In genomic region chr19:23892633-23893032, GRCm38 (mm10) we compare ENCODE assay signal across 8 mouse cellular contexts.
A peak's percentile ranks its signal among the peaks of the same experiment; 100 is the strongest.
DNase-seq lines count a peak whose midpoint lies in the region; ATAC-seq and TF ChIP-seq lines count a peak whose summit lies in the region.

No protein-coding gene starts in this region.

- no peaks in the 10 kb centered on the region for H3K9me3 ChIP-seq in embryonic facial prominence, embryonic 14.5 days (ENCODE audit: control insufficient read depth, low read length)
- H3K9me3 ChIP-seq in intestine, embryonic 14.5 days (ENCODE audit: control insufficient read depth, low read length), result no peaks in the 10 kb centered on the region
- no peaks in the 10 kb centered on the region for H3K9me3 ChIP-seq in neural tube, embryonic 15.5 days (replicated peaks)

- TF ChIP-seq CTCF in layer of hippocampus, adult 2 months (conservative IDR thresholded peaks at IDR 0.05), result no peak

- H3K4me2 ChIP-seq in embryonic facial prominence, embryonic 14.5 days (ENCODE audit: low read depth, low read length), result peak overlapping the region; percentile 67
- H3K4me2 ChIP-seq in intestine, embryonic 14.5 days (ENCODE audit: low read length), result peak overlapping the region; percentile 61
- peak overlapping the region; percentile 54 for H3K4me2 ChIP-seq in neural tube, embryonic 15.5 days

- H3K27me3 ChIP-seq in embryonic facial prominence, embryonic 14.5 days (replicated peaks; ENCODE audit: control insufficient read depth, insufficient read depth, low read length), result peaks cover 37% of the 10 kb centered on the region
- peaks cover 31% of the 10 kb centered on the region for H3K27me3 ChIP-seq in intestine, embryonic 14.5 days (replicated peaks; ENCODE audit: control insufficient read depth, insufficient read depth, low read length)
- peaks cover 10% of the 10 kb centered on the region; the same call in 1 of the 2 replicates for H3K27me3 ChIP-seq in neural tube, embryonic 15.5 days (replicated peaks)

- 0 out of 2 replicates have a peak, but pooled peaks cover 7% of the 10 kb centered on the region for H3K4me1 ChIP-seq in embryonic facial prominence, embryonic 14.5 days (ENCODE audit: control insufficient read depth, insufficient read depth, low read length)
- 0 out of 2 replicates have a peak, but pooled peaks cover 3% of the 10 kb centered on the region for H3K4me1 ChIP-seq in intestine, embryonic 14.5 days (replicated peaks; ENCODE audit: control insufficient read depth, insufficient read depth, low read length)
- H3K4me1 ChIP-seq in neural tube, embryonic 15.5 days, result peaks cover 20% of the 10 kb centered on the region

- peak overlapping the region; percentile 52 for H3K9ac ChIP-seq in embryonic facial prominence, embryonic 14.5 days (ENCODE audit: low read depth, low read length)
- peak overlapping the region; percentile 29; the same call in 1 of the 2 replicates for H3K9ac ChIP-seq in intestine, embryonic 14.5 days (ENCODE audit: low read length)
- peak overlapping the region; percentile 34; the same call in 1 of the 2 replicates for H3K9ac ChIP-seq in neural tube, embryonic 15.5 days (replicated peaks)

- H3K4me3 ChIP-seq in layer of hippocampus, adult 2 months, result peak overlapping the region; percentile 44
- peak overlapping the region; percentile 44 for H3K4me3 ChIP-seq in embryonic facial prominence, embryonic 14.5 days (ENCODE audit: low read depth, low read length)
- peak overlapping the region; percentile 45 for H3K4me3 ChIP-seq in intestine, embryonic 14.5 days (ENCODE audit: low read depth, low read length)
- peak overlapping the region; percentile 36 for H3K4me3 ChIP-seq in neural tube, embryonic 15.5 days (replicated peaks)

- DNase-seq in layer of hippocampus, adult 2 months (ENCODE audit: low spot score in 2 of 2), result no peak
- DNase-seq in layer of hippocampus, postnatal 14 days (ENCODE audit: low spot score in 2 of 2), result no peak
- DNase-seq in embryonic facial prominence, embryonic 14.5 days (ENCODE audit: low spot score), result no peak
- no peak for DNase-seq in intestine, embryonic 14.5 days (ENCODE audit: low spot score)
- no peak for DNase-seq in frontal cortex, adult 2 months (ENCODE audit: extremely low spot score in 1 of 2, low spot score in 1 of 2)
- no peak for DNase-seq in layer of hippocampus, adult 9-10 months (ENCODE audit: low spot score)

- ATAC-seq in embryonic facial prominence, embryonic 14.5 days (ENCODE audit: low read depth), result no peak
- ATAC-seq in intestine, embryonic 14.5 days (replicated peaks; ENCODE audit: low FRiP score, low TSS enrichment, low read depth), result no peak
- ATAC-seq in neural tube, embryonic 15.5 days (ENCODE audit: low FRiP score), result peak; percentile 67
- no peak for ATAC-seq in inflammation-experienced regulatory T-cells, adult 6 months

- H3K36me3 ChIP-seq in embryonic facial prominence, embryonic 14.5 days (ENCODE audit: control insufficient read depth, insufficient read depth, low read length), result no peaks in the 10 kb centered on the region
- no peaks in the 10 kb centered on the region for H3K36me3 ChIP-seq in intestine, embryonic 14.5 days (ENCODE audit: control insufficient read depth, insufficient read depth, low read length)
- H3K36me3 ChIP-seq in neural tube, embryonic 15.5 days, result no peaks in the 10 kb centered on the region

- 27% methylated on average over 28 of the region's 37 CpGs for WGBS in embryonic facial prominence, embryonic 14.5 days
- WGBS in intestine, embryonic 14.5 days, result 28% methylated on average over 31 of the region's 37 CpGs
- 20% methylated on average over 37 of the region's 37 CpGs for WGBS in neural tube, embryonic 15.5 days

- H3K27ac ChIP-seq in layer of hippocampus, adult 2 months, result peak overlapping the region; percentile 65; the same call in 1 of the 2 replicates
- no peak overlapping the region for H3K27ac ChIP-seq in embryonic facial prominence, embryonic 14.5 days (replicated peaks; ENCODE audit: low read depth, low read length)
- H3K27ac ChIP-seq in intestine, embryonic 14.5 days (ENCODE audit: low read depth), result no peak overlapping the region
- H3K27ac ChIP-seq in neural tube, embryonic 15.5 days (replicated peaks), result peak overlapping the region; percentile 64

Comparison
In these comparisons a context has a peak if more than half of its experiments do, and no peak if none do; other contexts are left out.
1. H3K27ac ChIP-seq: peak in layer of hippocampus, adult 2 months (single experiment) and neural tube, embryonic 15.5 days (single experiment); none in embryonic facial prominence, embryonic 14.5 days (single experiment) and intestine, embryonic 14.5 days (single experiment).
2. Peak in every context shown above with its lines, with median percentiles within 50 percentile points of each other: H3K4me3 ChIP-seq, H3K4me2 ChIP-seq and H3K9ac ChIP-seq.